Mouse (Mus musculus) kidney, adult 11 months (tissue): Measurements from ENCODE around the gene Sult2a4.
"Not testable (repeated sequence)": the region's sequence is repeated elsewhere in the genome, so short reads cannot be mapped to it uniquely, and the experiment has no call there.

Experiments used
- DNase-seq: peaks from one replicate; pipeline ENCODE4 v3.0.0; 2022

Gene Sult2a4

DNA sequence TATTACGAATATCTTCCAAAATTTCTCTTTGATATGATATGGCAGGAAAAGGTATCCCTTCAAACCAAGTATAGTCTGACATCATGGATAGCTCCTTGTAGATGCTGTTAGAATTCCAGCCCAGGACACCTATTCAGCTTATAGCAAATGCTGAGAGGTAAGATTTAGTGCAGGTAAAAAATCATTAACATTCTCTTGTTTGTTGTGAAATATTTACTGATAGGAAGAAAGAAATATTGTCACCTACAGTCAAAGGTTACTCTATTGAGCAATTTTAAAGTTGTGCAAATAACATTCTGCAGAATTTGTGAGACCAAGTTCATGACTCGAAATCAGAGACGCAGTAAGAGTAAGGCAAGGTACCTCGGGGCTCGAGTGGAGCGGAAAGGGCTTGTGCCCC, at the start of gene Sult2a4:
Sult2a4 (minus strand) TSS at position 101 of the 400 bp plus-strand sequence.
- not testable (repeated sequence) for DNase-seq

DNA sequence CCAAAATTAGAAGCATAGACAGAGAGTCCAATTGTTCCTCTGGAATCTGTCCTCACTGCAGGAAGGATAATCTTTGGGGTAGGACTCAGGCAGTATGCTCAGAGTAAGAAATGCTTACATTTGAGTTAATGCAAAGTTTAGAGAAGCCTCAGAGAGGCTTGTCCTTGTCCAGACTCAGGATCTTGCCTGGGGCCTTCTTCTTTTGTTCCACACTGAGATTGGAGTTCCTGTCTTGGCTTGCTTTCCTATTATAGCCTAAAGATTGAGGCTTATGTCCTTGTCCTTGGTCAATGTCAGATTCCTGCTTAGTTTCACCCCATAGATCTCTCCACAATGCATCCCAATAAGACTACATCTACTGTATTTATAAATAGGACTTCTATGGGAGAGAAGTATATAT, 41.4 kb upstream of the Sult2a4 start:
- DNase-seq = not testable (repeated sequence)

DNA sequence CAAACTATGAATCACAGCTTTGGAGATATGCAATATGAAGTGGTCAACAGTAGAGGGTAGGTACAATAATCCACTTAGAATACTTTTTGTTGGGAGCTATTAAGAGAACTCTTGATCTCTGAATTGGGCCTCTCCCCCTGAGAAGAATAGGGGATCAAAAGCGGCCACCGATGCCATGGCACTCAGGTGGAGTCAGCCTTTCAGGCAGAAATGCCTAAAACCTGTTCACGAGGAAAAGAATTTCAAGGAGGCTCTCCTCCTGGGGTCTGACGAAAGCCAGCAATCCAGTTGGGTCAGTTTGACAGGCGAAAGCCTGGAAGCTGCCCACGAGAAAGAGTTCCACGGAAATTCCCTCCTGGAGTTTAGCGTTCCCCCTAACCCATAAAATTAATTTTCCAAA, 23.7 kb upstream of the Sult2a4 start:
- no peak for DNase-seq

DNA sequence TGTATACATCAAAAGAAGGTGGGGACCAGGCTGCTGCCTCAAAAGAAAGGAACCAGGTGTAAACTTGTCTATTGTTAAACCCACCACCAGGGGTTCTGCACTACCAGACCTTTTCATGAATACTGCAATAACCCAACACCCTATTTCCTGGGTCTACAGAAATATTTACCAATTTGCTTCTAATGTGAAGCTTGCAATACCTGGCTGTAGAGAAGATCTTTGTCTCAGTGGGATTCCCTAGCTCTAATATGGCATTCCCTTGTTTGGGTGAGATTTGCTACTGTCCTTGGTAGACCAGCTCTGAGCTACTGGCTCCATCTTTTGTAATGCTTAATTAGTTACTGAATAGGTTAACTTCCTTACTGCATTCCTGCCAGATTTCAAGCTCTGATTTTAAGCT, 21.3 kb upstream of the Sult2a4 start:
- DNase-seq = not testable (repeated sequence)
